Mouse (Mus musculus) lung, postnatal 10 days (tissue): Measurements from ENCODE around the gene Tpm1.
A peak's percentile ranks its signal among the peaks of the same experiment; 100 is the strongest.

Source experiments
- DNase-seq: peaks from one replicate; pipeline ENCODE4 v3.0.0; 2021

Gene Tpm1

DNA sequence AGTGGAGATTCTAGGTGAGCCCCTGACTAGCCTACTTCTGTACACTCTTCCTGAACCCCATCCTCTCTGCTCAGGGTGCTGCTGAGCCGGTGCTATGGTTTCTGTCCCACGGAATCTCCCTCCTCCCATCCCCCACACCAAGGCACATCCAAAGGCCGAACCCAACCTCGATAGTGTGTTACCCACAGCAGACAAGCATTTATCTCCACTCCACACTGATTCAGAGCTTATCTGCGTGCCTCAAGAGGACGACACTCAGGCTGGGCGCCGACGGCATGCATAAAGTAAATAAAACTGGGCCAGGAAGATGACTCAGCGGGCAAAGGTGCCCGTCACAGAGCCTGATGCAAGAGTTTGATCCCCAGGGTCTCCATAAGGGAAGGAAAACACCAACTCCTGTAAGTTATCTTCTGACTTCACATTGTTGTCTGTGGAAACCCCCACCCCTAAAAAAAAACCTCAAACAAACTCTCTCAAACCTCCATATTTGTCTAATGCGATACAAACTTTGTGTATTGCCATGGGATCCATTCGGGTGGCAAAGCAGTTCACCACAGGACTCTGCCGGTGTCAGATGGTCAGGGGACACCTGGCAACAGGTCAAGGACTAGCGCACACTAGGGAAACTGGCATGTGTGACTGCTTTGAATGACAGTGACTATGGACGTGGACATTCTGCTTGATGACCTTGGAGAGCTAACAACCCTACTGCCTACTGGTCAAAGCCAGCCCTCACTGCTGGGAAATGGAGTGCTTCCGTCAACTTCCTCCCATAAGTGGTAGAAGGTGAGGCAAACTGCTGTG lies 24.1 kb downstream of the Tpm1 start:
- DNase-seq = no peak

DNA sequence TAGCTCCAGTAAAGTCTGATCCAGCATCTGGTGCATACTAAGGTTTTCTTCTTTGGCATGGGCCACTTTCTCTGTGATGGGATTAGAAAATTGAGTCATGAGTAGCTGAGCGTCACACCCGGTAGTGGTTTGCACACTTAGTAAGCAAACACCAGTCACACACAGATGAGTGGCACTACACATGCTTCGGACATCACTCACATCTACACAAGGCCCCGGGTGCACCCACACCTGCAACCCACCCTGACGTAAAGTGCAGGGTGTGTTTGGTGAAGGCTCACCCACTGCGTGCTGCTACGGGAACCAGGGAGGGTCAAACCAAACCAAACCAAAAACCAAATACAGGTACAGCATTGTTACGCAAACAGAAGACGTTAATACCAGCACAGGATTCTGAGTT lies 25.8 kb downstream of the Tpm1 start:
- no peak for DNase-seq

DNA sequence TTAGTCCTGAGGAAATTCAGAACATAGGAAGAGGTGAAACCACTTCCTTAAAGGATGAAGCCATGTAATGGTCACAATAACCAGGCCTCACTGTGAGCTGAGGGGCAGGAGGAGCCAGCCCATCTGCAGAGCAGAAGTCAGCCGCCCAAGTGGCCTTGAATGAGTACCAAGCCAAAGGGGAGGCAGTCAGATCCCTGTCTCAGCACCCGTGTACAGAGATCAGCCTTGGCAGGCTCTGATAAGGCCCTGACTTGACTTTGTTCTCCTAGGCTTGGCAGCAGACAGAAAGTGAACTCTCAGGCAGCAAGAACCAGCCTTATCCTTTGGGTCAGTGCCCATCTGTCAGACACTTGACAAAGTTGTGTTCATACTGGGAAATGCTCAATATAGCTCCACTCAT lies 29.1 kb downstream of the Tpm1 start:
- DNase-seq = no peak

DNA sequence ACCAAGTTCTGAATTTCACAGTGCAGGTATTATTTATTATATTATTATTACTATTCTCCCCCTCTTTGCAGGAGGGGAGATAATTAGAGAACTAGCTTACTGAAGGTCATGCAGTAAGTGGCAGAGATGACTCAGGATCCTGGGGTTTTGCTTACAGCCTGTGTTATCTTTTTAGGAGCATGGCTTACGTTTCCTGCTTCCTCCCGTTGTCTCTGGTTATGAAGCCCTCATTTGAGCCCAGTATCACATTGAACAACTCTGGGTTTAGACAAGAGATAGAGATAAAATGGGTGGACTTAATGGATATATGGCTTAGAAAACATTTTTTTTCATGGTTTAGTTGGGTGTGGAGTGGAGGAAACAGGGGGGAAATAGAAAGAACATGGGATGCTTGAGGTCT lies 35.7 kb downstream of the Tpm1 start:
- DNase-seq = no peak

DNA sequence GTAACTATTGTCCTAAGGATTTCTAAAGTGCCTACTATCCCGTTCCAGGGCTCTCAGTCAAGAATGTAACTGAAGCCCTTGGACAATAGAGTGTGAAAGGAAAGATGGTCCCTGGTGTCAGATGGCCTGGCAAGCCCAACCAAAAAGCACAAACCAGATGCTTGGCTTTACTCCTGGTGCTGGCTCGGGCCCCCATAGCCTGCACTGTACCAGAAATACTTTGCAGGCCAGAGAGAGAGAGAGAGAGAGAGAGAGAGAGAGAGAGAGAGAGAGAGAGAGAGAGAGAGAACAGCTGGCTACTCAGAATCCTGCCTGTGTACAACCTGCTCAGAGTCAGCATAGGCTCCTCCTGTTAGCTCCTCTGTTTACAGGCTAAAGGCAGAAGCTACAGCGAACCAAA lies 36.7 kb downstream of the Tpm1 start:
- peak; percentile 89 for DNase-seq

DNA sequence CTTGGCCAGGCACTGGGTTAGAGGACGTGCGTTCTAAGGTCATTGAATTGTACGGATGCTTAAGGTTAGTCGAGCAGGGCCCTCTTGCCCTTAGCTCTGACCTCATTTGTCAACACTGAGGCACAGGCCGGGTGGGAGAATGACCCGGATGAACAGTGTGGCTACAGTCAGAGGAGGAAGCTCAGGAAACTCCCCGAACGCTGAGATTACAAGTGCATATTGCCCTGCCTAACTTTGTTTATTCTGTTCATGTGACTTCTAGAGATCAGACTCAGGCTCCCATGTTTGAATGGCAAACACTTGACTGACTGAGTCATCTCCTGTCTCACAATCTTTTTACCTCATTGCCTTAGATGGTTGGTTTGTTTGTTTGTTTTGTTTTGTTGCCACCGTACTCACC lies 37.7 kb downstream of the Tpm1 start:
- no peak for DNase-seq

DNA sequence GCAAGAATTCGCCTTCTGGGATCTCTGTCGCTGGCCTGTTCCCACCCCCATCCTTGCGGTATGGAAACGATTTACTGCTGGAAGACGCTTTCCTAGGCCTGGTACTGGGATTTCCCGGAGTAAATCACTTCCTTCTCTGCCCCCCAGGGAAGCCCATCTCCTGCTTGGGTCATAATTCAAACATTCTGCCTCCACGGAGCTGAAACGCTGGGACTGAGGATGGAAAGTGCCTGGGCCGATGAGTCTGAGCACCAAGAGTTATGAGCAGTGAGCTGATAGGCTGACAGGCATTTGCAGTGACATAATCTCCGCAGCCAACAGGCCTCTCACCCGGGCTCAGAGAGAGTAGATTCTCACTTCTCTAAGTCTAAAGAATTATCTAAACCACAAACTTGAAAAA lies 40.4 kb downstream of the Tpm1 start:
- DNase-seq = no peak

DNA sequence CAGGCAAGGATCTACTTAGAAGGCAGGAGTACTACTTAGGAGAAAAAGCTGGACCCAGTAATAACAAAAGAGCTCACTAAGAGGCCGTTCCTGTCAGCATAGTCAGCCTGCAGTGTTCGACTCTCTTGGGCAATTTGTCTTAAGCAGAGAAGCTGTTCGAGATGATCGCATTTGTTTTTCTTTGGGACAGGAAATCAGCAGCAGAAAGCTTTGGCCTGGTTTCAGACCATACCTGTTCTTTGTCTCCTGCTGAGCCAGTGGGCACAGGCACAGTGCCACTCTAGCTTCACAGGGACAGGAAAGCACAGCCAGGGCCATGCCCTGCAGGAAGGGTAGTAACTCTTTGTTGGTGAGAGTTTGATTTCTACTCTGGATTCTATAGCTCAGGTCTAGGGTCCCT lies 42.8 kb downstream of the Tpm1 start:
- no peak for DNase-seq

DNA sequence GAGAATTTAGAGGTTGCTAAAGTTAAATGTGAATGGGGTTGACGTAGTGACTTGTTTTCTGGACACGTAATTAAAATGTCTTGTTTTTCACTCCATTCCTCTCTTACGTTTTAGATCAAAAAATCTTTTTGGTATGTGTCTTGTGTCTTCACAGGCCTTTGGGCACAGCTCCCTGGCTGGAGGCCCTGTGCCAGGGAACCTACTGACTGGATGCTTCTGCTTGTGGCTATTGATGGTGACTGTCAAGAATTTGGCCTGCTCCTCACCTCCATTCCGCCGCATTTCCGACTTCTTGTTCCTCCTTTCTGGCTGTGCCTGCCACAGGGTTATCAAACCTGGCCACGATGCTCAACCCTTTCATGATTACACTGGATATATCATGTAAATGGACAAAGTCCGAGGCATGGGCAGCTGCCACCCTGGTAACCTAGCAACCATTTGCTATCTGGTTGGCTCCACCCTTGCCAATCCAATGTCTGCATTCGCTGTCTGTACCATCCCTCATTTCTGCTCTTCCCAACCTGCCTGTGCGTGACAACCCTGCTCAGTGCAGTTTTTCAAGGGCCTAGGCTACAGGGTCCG lies 44.0 kb downstream of the Tpm1 start:
- DNase-seq = no peak

DNA sequence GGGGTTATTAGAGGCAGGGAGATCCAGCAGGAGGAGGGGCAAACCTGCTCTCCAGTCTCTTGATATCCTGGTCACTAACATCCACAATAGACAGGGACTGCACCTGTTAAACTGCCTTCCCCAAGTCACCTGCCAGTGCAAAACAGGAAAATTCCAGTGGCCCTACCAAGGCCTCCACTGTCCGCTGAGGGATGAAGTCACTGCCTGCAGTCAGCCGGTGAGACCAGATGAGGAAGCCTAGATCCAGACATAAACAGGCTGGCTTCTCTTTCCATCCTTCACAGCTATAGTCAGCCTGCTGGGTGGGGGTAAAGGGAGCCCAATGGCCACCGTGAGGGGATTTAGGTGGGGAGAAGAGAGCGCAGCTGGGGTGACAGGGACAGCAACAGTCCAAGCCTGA lies 45.5 kb downstream of the Tpm1 start:
- DNase-seq = no peak

DNA sequence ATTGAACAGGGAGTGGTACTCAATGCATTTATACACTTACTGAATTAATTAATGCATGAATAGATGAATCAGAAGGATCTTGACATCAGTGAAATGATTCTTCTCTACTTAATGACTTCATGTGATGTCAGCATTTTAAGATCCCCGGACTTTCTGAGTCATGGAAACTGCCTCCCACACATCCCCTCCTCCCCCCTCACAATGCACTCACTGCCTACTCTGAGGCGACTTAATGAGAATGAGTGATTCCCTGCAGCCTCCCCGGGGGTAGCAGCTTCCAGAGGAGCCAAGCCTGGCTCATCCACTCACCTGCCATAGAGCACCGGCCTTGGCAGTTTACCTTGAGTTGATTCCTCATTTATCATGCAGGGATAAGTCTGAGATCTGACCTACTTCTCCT lies 46.0 kb downstream of the Tpm1 start:
- DNase-seq = no peak

DNA sequence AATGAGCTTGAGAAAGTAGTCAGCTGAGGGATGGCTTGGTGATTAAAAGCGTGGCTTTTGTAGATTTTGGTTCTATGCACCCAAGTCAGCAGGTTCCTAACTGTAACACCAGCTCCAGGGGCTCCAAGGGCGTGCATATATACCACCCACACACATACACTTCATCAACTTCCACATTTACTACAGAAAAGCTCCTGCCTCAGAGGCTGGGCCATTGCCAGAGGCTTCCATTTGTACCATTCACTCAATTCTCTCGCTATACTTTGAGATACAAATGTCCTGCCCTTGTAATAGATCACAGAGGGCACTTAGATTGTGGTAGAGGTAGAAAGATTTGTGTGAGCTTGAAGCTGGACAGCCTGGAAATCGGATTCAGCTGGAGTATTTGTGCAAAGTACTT lies 47.7 kb downstream of the Tpm1 start:
- DNase-seq = no peak

DNA sequence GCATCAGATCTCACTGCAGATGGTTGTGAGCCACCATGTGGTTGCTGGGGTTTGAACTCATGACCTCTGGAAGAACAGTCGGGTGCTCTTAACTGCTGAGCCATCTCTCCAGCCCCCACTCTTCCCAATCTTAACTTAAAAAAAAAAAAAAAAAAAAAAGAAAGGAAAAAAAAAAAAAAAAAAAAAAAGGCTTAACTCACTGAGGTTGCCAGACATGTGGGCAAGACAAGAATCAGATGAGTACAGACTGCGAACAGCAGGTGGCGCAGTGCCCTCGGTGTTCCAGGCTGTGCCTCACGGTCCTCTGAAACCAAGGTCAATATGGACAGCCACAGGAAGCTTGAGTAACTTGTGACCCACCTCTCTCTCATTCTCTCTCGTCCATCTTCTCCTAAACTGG lies 48.2 kb downstream of the Tpm1 start:
- peak; percentile 89 for DNase-seq

DNA sequence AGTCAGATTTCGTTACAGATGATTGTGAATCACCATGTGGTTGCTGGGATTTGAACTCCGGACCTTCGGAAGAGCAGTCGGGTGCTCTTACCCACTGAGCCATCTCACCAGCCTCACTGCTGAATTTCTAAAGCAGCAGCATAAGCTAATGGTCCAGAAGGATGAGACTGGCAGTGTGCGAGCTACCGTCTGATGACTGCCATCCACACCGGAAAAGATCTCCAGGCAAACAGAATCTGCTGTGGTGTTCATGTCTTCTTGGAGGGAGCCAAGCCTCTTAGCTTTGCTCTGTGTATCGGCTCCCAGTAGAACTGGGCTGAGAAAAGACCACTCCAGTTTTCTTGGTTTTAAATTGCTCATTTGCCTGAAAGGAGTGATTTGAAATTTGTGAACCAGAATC lies 49.5 kb downstream of the Tpm1 start:
- DNase-seq = no peak

DNA sequence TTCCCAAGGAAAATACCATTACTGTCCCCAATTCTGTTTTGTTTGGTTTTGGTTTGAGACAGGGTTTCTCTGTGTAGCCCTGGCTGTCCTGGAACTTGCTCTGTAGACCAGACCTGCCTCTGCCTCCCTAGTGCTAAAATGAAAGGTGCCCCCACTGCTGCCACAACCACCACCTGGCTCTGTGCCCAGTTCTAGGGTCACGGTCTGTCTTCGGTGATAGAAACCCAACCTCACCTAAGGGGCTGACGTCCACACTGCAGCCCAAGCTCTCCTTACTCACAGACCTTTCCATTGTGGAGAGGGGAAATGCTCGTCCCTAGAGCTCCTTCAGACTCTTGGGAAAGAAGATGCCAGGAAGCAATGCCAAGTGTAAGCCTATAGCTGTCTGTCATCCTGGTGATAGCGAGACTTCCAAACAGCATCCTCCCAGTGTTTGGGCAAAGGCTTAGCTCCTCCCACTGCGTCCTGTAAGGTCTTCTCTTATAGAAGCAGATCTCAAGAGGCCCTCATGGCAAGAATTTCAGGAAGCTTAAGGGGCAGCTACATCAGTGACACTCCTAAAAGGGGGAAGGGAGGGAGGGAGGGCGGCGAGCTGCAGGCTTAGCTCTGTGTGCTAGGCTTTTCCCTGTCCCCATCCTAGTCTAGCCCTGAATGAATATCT lies 57.3 kb downstream of the Tpm1 start:
- no peak for DNase-seq

DNA sequence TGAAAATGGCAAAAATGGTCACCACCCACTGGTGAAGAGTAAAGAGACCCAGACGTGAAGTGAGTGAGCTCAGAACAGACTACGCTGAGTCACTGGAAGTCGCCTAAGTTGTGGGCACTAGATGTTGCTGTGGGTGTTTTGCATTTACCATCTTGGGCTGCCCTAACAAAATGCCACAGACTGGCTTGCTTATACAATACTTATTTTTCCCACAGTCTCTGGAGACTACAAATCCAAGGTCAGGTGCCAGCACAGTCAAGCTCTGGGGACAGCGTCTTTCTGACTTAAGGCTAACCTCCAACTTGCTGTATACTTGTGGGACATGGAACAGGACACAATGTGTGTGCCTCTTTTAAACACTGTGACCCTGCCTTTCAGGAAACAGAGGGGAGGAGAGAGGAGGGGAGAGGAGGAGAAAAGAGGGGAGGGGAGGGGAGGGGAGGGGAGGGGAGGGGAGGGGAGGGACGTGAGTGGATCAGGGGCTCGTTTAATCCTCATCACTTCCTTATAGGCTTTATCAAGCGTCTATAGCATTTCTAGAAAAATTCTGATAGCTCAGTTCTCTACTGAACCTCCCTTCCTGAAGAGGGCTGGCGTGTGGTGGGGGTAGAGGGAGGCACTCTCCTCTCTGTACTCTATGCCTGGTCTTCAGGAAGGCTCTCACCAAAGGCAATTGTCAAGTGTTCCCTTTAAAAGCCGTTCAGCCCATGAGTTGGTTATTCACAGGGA lies 58.0 kb downstream of the Tpm1 start:
- DNase-seq = no peak

DNA sequence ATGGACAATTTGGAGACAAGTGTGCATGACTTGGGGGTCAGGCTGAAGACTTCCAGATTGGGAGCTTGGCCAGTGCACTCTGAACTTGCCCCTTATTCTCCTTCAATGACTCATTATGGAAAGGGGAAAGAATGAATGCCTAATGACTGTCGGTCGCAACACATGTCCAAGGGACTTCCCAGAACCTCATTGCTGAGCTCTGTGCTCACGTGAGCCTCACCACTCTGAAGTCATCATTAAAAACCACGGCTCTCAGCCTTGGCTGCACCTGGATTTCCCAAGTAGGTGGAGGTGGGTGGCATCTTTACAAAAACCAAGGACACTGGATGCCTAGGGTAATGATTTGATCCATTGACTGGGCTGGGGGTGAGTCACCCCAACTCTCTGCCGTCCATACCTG lies 59.2 kb downstream of the Tpm1 start:
- no peak for DNase-seq

DNA sequence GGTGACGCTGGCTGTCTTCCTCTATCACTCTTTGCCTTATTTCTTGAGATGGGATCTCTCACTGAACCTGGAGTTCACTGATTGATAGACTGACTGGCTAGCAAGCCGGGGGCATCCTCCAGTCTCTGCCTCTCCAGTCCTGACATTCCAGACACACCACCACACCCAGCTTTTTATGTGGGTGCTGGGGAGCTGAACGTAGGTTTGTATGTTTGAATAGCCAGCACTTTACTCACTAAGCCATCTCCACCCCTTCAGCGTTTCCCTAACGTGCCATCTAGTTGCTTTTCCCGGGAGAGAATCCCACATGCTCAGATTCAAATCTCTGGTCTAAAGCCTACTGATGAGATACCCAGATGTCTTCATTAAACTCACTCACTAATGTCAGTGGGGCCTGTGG lies 59.6 kb downstream of the Tpm1 start:
- no peak for DNase-seq

DNA sequence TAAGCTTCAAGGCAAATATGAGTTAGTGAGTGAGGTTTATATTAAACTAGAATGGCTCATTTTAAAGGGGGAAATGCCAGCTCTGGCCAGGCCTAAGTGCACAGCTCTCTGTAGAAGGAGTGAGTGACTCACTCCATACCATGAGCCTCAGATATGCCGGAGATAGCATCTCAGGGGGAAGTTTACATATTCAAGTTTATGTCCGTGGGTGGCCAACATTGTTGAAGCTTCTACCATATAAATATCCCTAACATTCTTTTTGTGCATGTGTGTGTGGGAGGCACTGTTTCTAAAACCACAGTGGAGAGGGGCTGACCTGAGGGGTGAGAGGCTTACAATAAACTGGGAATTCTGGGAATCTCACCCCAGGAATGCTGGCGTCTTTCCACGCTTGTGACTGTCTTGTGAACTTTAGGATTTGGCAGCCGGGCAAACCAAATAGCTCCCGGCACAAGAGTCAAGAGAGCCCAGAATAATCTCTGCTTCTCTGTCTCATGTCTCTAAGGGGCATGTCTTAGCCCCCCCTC lies 60.3 kb downstream of the Tpm1 start:
- DNase-seq = peak; percentile 86

DNA sequence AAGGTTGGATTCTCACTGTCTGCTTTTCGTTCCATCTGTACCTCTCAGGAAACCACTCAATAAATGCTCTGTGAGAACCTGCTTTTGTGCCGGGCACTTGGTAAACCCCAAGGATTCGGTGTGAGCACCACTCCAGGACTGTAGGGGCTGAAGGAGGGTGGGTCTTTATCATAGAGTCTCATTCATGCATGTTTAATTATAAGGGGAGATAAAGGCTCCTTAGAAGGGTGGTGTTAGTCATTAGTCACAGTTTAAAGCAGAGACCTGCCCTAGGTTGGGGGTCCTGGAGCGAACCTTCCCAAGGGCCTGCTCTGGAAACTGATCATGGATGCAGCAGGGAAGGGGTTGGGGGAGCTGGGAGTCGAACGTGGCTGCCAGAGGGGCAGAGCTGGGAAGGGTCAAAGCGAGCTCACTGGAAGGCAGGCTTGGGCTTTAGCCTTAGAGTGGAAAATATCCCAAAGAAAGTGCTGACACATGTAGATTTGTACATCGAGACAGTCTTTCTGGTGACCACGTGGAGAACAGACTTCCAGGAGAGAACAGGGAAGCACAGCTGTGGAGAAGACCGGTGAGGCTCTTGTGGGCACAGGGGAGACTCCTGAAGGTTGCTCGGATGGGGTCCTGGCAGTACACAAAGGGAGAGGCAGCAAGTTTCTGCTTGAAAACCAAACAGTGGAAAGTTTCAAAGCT lies 60.9 kb downstream of the Tpm1 start:
- DNase-seq = no peak

DNA sequence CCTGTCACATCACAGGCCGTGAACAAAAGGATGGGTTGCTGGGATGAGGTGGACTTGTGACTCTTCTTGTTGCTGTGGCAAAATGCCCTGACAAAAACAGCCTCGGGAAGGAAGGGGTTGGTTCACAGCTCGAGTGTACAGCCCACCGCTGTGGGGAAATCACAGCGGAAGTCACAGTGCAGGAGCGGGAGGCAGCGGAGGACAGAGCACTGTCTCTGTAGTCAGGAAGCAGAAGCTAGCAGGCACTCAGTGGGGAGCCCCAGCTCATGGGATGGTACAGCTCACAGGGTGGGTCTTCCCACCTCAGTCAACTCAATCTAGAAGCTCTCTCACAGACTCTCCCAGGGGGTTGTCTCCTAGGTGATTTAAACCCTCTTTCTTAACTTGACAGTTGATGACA lies 63.8 kb downstream of the Tpm1 start:
- DNase-seq = no peak

DNA sequence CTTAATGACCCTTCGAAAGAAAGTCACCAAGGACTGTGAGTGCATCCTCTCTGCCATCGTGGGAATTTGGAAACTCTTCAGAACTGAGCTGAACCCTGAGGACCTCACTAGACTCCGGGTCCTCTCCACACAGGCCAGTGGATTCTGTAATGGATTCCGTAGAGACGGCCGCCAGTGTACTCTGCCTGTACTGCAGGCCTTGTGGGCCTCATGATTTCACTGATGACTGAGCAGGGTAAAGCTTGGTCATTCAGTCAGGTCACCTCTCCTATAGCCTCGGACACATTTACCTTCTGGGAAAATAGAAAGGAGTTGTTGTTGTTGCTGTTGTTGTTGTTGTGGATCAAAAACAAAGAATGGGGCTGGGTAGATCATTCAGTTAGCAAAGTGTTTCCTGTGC lies 67.1 kb downstream of the Tpm1 start:
- no peak for DNase-seq

DNA sequence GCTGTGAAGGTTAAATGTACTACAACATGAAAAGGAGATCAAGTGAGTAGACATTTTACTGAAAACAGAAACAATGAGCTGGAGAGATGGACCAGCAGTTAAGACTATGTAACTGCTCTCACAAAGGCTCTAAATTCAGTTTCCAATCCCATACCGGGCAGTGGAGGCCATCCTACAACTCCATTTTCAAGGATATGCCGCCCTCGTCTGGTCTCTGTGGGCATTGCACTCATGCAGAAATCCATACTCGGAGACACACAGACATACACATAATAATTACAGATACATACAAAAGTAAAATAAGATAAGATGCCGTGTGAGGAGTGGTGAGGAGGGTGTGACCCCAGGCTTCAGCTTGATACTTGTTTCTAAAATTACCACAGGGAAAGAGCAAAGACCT lies 68.7 kb downstream of the Tpm1 start:
- peak; percentile 87 for DNase-seq
